Mouse (Mus musculus) lung, adult 10 weeks (tissue): Measurements from ENCODE around the gene Ankrd35. TPM values are rescaled to one million over a fixed set of nuclear protein-coding genes. Genes with fewer than 3 reads are reported as not detected.

ENCODE experiments used
- polyA plus RNA-seq: library from polyadenylated mRNA; stranded (reverse); fragments of 350-450 nt; fragmentation: Illumina TruSeq; extraction: RNeasy Lipid Tissue Mini Kit (QIAGEN cat#74804); gene quantifications from one replicate; pipeline ENCODE4 v1.2.3, GENCODE M21; 2014; ENCODE audit warnings: low read depth, low replicate concordance; ENCODE audit not compliant: insufficient read depth

The Ankrd35 gene
- polyA plus RNA-seq: 0.77 TPM

DNA sequence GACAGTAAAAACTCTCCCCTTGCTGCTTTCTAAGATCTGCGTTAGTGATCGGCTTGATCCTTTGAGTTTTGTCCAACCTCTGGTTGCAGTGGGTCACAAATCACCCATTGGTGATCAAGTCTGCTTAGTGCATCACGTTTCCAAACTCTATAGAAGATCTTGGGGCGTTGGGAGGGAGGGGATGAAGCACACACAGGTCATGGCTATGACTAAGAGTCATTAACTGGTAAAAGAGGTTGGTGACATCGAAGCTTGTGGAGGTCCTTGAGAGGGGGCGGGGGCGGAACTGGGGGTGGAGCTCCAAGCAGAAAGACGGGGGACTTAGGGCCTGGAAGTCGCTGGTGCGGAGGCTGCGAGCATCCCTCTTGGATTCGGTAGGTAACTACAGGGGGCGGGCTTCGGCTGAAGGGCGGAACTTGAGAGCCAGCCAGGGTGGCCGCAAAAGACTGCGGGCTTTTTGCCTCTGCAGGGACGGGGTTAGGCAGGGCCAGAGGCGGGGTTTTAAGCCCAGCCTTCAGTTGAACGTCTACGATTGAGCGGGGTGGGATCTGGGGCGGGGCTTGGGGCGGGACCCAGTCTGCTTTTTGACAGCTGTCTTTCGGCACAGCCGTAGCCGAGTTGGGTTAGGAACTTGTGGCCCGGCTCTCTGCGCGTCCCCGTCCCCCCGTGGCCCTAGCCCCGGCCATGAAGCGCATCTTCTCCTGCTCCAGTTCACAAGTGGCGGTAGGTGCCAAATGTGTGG is at the start of gene Ankrd35:
TSS of gene Ankrd35 (plus strand) at position 405 of the 742 bp plus-strand sequence.

DNA sequence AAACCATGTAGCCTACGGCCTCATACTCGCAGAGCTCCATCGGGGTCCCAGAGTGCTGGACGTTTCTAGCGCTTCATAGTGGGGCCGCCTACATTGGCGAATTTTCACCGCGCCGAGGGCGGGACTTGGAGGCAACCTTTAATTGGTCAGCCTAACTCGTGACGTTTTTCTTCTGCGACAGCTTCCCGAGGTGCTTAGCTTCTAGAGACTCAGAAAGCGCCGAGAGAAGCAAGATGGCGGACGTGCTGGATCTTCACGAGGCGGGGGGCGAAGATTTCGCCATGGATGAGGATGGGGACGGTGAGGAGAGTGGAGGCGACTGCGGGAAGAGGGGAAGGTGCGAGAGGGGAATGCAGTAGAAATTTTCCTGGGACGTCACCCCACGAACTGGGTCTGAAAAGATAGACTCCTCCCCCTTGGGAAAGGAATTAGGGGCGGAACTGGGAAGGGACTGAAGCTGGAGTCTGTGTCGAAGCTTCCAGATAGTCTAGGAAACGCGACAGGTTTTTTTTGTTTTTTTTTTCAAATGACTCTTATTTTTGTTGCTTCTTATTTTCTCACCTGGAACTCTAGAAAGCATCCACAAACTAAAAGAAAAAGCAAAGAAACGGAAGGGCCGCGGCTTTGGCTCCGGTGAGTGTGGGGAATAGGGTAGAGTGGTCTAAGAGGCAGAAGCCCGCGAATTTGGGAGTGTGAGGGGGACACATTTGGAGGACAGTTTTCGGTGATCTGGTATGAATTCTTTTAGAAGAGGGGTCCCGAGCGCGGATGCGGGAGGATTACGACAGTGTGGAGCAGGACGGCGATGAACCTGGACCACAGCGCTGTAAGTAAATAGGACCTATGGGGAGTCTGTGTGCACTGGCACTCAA is 40.0 kb upstream of the Ankrd35 start, which contains the start of gene Rbm8a:
TSS of gene Rbm8a (plus strand) at position 205 of the 872 bp plus-strand sequence.

DNA sequence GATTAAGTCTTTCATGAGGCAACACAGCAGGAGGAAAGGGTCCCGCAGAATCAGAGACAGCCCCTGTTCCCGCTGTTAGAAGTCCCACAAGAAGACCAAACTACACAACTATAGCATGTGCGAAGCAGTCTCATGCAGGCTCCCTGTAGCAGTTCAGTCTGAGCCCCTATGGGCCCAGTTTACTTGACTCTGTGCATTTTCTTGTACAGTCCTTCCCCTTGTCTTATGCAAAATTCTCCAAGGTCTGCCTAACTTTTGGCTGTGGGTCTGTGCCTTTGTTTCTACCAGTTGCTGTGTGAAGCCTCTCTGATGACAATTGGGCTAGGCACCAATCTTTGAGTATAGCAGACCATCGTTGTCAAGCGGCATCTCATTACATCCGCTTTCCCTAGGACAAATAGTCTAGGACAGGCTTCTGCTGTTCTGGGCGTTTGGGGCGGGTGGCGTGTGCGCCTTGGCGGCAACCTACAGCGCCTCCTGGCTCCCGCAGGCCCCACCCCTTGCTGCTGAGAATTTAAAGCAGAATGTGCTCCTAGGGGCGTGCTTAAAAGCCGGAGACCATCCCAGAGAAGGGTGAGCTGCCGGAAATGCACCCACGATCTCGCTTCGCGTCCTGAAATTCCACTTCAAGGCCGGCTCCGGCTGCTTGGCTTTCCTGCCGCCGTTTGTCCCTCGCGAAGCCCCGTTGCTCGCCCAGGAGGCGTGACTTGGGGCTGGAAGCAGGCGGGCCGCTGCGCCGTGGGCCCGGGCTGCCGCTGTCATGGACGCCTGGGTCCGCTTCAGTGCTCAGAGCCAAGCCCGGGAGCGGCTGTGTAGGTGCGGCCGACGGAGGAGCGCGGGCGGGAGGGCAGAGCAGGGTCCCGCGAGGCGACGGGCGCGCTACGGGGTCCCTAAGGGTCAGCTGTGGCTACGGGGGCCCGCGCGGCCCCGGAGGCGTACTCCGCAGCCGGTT is 34.7 kb upstream of the Ankrd35 start, which contains the start of the genes Pex11b and Gm42957:
TSS of gene Pex11b (plus strand) at position 449 of the 952 bp plus-strand sequence.
TSS of gene Gm42957 (plus strand) at position 547 of the 952 bp plus-strand sequence.

DNA sequence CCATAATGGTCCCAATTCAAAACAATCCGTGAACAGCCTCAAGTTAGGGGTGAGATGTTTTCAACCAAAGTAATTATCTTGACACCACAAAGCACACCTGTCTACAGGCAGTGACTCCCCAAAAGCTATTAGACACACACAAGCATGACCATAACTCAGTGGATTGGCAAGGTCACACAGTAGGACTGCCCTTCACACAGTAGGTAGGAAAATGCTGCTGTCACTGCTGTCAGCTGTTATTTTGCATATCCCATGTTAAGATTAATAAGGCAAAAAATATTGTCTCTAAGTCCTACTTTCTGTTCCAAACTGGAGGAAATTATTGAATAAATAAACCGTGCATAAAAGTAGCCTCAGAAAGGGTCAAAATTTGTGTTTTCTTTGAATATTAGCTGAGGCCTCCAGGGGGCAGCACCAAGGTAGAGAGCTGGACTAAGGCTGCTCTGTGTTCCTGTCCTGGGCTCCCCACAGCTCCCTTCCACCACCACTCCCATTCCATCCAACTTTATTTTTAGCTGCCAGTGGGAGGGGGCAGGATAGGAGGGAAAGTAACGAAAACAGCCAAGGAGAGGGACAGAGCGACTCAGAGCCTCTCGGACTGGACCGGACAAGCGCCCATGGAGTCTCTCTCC is 24.8 kb upstream of the Ankrd35 start, which contains the start of gene Itga10:
TSS of gene Itga10 (plus strand) at position 567 of the 632 bp plus-strand sequence.

DNA sequence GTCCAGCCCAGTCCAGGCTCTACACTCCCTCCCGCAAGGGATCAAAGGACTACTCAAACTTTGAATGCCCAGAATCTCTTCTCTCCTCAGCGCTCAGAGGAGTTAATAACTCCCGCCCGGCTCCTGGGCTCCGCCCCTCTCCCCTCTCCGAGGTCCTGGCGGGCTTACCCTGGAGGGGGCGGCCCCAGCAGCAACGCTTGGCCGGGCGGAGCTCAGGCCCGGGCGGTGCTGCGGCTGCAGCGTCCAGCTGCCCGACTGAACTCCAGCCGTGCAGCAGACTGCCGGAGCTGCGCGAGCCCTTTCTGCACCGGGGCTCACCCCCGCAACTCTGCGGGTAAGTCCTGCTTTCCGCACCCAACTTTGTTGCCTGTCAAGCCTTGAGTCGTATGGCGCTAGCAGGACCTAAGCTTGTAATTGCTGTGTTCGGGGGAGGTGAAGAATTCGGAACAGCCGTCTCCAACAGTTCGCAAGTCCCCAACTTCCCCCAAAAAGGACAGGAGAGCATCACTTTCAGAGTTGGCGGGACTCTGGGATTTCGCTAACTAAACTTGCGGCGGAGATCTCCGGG is 26.4 kb downstream of the Ankrd35 start, which contains the start of gene Pias3:
TSS of gene Pias3 (plus strand) at position 187 of the 568 bp plus-strand sequence.

DNA sequence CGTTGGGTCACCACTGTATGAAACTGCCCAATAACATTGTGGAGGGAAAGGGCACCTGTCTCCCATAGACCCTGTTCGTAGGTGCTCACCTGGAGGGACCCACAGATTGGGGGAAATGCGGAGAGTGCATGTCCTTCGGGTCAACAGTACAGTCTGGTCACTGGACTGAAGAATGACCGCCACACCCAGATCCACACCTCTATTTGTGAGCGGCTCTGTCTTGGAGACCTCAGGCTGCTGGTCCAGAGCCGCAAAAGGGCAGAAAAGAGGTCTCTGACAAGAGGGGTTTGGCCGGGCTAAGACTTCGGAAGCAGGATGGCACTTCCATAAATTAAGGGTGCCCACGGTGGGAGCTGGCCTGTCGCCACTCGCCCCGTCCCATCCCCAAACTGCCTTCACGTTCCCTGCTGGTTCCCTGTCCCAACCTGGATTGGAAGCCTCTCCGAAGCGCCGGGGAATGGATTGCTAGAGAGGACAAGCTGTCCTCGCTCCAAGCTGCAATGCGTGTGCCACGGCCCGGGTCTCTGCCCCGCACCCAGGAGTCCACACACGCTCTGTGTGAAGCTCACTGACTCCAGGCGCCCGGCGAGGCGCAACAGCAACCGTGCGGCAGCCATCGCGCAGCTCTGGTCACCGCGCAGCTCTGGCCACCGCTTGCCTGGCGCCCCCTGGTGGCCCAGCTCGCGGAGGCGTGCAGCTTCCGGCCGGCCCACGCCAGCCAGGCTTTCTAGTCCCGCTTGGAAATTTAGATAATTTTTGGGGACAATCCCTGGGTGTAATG is 38.2 kb downstream of the Ankrd35 start, which contains the start of gene Nudt17:
TSS of gene Nudt17 (minus strand) at position 660 of the 781 bp plus-strand sequence.

DNA sequence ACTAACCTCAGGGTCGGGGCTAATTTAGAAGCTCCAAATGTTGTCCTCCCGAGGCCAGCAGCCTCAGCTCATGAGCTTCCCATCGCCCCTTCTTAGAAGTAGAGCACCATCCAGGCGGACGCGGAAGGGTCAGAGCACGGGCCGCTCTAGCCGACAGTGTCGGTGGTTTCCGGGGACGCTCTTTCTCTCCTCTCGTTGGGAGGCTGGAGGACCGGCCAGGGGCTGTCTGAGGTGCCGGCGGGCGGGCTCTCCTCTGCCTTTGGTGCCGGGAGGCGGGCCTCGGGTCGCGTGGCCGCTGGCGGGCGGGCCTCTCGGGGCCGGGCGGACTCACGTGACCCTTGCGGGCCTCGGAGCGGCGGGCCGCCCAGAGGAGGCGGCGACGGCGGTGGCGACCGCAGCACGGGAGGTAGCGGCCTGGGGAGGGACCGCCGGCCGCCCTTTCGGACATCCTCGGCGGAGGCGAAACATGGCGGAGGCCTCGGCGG is 57.5 kb downstream of the Ankrd35 start, which contains the start of the genes Polr3c and Rnf115:
TSS of gene Polr3c (minus strand) at position 286 of the 485 bp plus-strand sequence.
TSS of gene Rnf115 (plus strand) at position 322 of the 485 bp plus-strand sequence.

Other genes with a start within 250 kb of the Ankrd35 start
- gene BC107364, start 217.8 kb upstream of the Ankrd35 start, polyA plus RNA-seq: not detected
- 2.5 TPM for gene Hfe2, start 145.0 kb upstream of the Ankrd35 start, polyA plus RNA-seq
- gene Txnip, start 112.2 kb upstream of the Ankrd35 start, polyA plus RNA-seq: 694 TPM
- gene Gm16253, start 93.1 kb upstream of the Ankrd35 start, polyA plus RNA-seq: 0.93 TPM
- gene Polr3gl, start 76.0 kb upstream of the Ankrd35 start, polyA plus RNA-seq: 42.5 TPM
- not detected for gene Ankrd34a, start 73.5 kb upstream of the Ankrd35 start, polyA plus RNA-seq
- 23.9 TPM for gene Lix1l, start 69.0 kb upstream of the Ankrd35 start, polyA plus RNA-seq
- gene Rbm8a, start 40.2 kb upstream of the Ankrd35 start, polyA plus RNA-seq: 73.2 TPM
- 23.0 TPM for gene Pex11b, start 34.8 kb upstream of the Ankrd35 start, polyA plus RNA-seq
- gene Gm42957, start 34.7 kb upstream of the Ankrd35 start, polyA plus RNA-seq: not detected
- 0.81 TPM for gene Itga10, start 24.5 kb upstream of the Ankrd35 start, polyA plus RNA-seq
- 13.8 TPM for gene Pias3, start 26.3 kb downstream of the Ankrd35 start, polyA plus RNA-seq
- 3.0 TPM for gene Nudt17, start 38.4 kb downstream of the Ankrd35 start, polyA plus RNA-seq
- 13.1 TPM for gene Polr3c, start 57.5 kb downstream of the Ankrd35 start, polyA plus RNA-seq
- 23.2 TPM for gene Rnf115, start 57.5 kb downstream of the Ankrd35 start, polyA plus RNA-seq
- not detected for gene Pdzk1, start 159.2 kb downstream of the Ankrd35 start, polyA plus RNA-seq
- 0.87 TPM for gene Cd160, start 159.2 kb downstream of the Ankrd35 start, polyA plus RNA-seq
- 29.2 TPM for gene Gja5, start 234.6 kb downstream of the Ankrd35 start, polyA plus RNA-seq
- gene Gpr89, start 235.2 kb downstream of the Ankrd35 start, polyA plus RNA-seq: 5.4 TPM